8 mouse cellular contexts compared by ENCODE assay signal in genomic region chr11:33170489-33170888, GRCm38 (mm10). TPM values are rescaled to one million over a fixed set of nuclear protein-coding genes. Genes with fewer than 3 reads are reported as not detected.
DNase-seq lines count a peak whose midpoint lies in the region; ATAC-seq and TF ChIP-seq lines count a peak whose summit lies in the region.

No protein-coding gene starts in this region.

- H3K4me3 ChIP-seq in forebrain, postnatal 0 days (ENCODE audit: low read depth, low read length): no peak overlapping the region
- no peak overlapping the region for H3K4me3 ChIP-seq in forebrain, embryonic 16.5 days (replicated peaks; ENCODE audit: low read length)
- no peak overlapping the region for H3K4me3 ChIP-seq in stomach, postnatal 0 days (ENCODE audit: low read depth, low read length)

- H3K27ac ChIP-seq in forebrain, postnatal 0 days (ENCODE audit: low read depth, low read length): no peak overlapping the region
- no peak overlapping the region for H3K27ac ChIP-seq in forebrain, embryonic 16.5 days (ENCODE audit: low read length)
- H3K27ac ChIP-seq in stomach, postnatal 0 days (replicated peaks): no peak overlapping the region

- no peaks in the 10 kb centered on the region; the same call in 1 of the 2 replicates for H3K27me3 ChIP-seq in forebrain, postnatal 0 days (ENCODE audit: insufficient read depth, low read length)
- 0 out of 2 replicates have a peak, but pooled peaks cover 2% of the 10 kb centered on the region for H3K27me3 ChIP-seq in forebrain, embryonic 16.5 days (replicated peaks; ENCODE audit: control insufficient read depth, insufficient read depth, low read length)
- H3K27me3 ChIP-seq in stomach, postnatal 0 days (ENCODE audit: control insufficient read depth, insufficient read depth, low read length): no peaks in the 10 kb centered on the region

- peak; percentile 44 for DNase-seq in forebrain, postnatal 0 days
- DNase-seq in right cerebral cortex, adult 18-20 months: peak; percentile 25
- DNase-seq in right cerebral cortex, postnatal 36 days (ENCODE audit: low spot score in 2 of 2): no peak
- peak; percentile 51 for DNase-seq in cerebellum, adult 8-10 months
- peak; percentile 67 for DNase-seq in heart, postnatal 4 days
- DNase-seq in lung, postnatal 10 days: peak; percentile 65
- peak; percentile 56 for DNase-seq in stomach, postnatal 0 days (ENCODE audit: low spot score)

- no peak overlapping the region for H3K9ac ChIP-seq in forebrain, postnatal 0 days
- H3K9ac ChIP-seq in forebrain, embryonic 16.5 days (replicated peaks; ENCODE audit: low read depth, low read length): no peak overlapping the region
- no peak overlapping the region for H3K9ac ChIP-seq in stomach, postnatal 0 days (ENCODE audit: low read length)

- no peak for ATAC-seq in forebrain, postnatal 0 days
- no peak for ATAC-seq in forebrain, embryonic 16.5 days
- no peak for ATAC-seq in stomach, postnatal 0 days (ENCODE audit: low FRiP score, low TSS enrichment)

- no peaks in the 10 kb centered on the region for H3K36me3 ChIP-seq in forebrain, postnatal 0 days (ENCODE audit: insufficient read depth)
- H3K36me3 ChIP-seq in forebrain, embryonic 16.5 days (ENCODE audit: control insufficient read depth, insufficient read depth): no peaks in the 10 kb centered on the region
- no peaks in the 10 kb centered on the region for H3K36me3 ChIP-seq in stomach, postnatal 0 days (ENCODE audit: control insufficient read depth, insufficient read depth, low read length)

- peak; percentile 68 for TF ChIP-seq CTCF in forebrain, postnatal 0 days (IDR thresholded peaks at IDR 0.05; ENCODE audit: low read depth)
- peak; percentile 83 for TF ChIP-seq CTCF in stomach, postnatal 0 days (IDR thresholded peaks at IDR 0.05; ENCODE audit: low read depth)

- TF ChIP-seq EP300 in stomach, postnatal 0 days (optimal IDR thresholded peaks at IDR 0.05): no peak

- no peaks in the 10 kb centered on the region for H3K9me3 ChIP-seq in forebrain, postnatal 0 days (ENCODE audit: low read length)
- H3K9me3 ChIP-seq in forebrain, embryonic 16.5 days (ENCODE audit: control insufficient read depth, low read length): no peaks in the 10 kb centered on the region
- no peaks in the 10 kb centered on the region for H3K9me3 ChIP-seq in stomach, postnatal 0 days (ENCODE audit: control insufficient read depth, low read length)

- WGBS in forebrain, postnatal 0 days: 12% methylated on average over 9 of the region's 9 CpGs
- 12% methylated on average over 9 of the region's 9 CpGs for WGBS in forebrain, embryonic 16.5 days
- 13% methylated on average over 9 of the region's 9 CpGs for WGBS in stomach, postnatal 0 days

- H3K4me2 ChIP-seq in forebrain, postnatal 0 days (ENCODE audit: low read depth): no peak overlapping the region
- H3K4me2 ChIP-seq in forebrain, embryonic 16.5 days (ENCODE audit: low read length): no peak overlapping the region
- H3K4me2 ChIP-seq in stomach, postnatal 0 days (replicated peaks; ENCODE audit: low read depth): no peak overlapping the region

- H3K4me1 ChIP-seq in forebrain, postnatal 0 days (ENCODE audit: insufficient read depth): no peaks in the 10 kb centered on the region
- no peaks in the 10 kb centered on the region for H3K4me1 ChIP-seq in forebrain, embryonic 16.5 days (replicated peaks; ENCODE audit: control insufficient read depth, insufficient read depth, low read length)
- no peaks in the 10 kb centered on the region for H3K4me1 ChIP-seq in stomach, postnatal 0 days (replicated peaks; ENCODE audit: control insufficient read depth, insufficient read depth)

RNA-seq across cellular contexts. Expression of gene Npm1, which starts 7.5 kb away (rescaled TPM):
- 452 and 473 TPM in 2 replicates for total RNA-seq in forebrain, postnatal 0 days (2014; rRNA removed)
- 400 and 441 TPM in 2 replicates for polyA plus RNA-seq in forebrain, postnatal 0 days (2015; fragmentation: Nextera tagmentation; extraction: Ambion mirVana)
- 479 and 511 TPM in 2 replicates for polyA plus RNA-seq in forebrain, embryonic 16.5 days (2015; fragmentation: Nextera tagmentation; extraction: Ambion mirVana)
- total RNA-seq in heart, postnatal 4 days (2021): 100 to 1,000 TPM; 272 to 297 TPM
- polyA plus RNA-seq in stomach, postnatal 0 days (2015; fragmentation: Nextera tagmentation; extraction: Ambion mirVana): 343 and 356 TPM in 2 replicates

RNA-seq across cellular contexts. Expression of gene Fgf18, which starts 23.3 kb away (rescaled TPM):
- total RNA-seq in forebrain, postnatal 0 days (2014; rRNA removed): 5.9 and 8.1 TPM in 2 replicates
- polyA plus RNA-seq in forebrain, postnatal 0 days (2015; fragmentation: Nextera tagmentation; extraction: Ambion mirVana): 3.9 and 5.2 TPM in 2 replicates
- polyA plus RNA-seq in forebrain, embryonic 16.5 days (2015; fragmentation: Nextera tagmentation; extraction: Ambion mirVana): 3.8 and 4.3 TPM in 2 replicates
- 10 to 100 TPM; 11.1 to 14.1 TPM for total RNA-seq in heart, postnatal 4 days (2021)
- polyA plus RNA-seq in stomach, postnatal 0 days (2015; fragmentation: Nextera tagmentation; extraction: Ambion mirVana): 1.4 and 2.3 TPM in 2 replicates

RNA-seq across cellular contexts. Expression of gene Tlx3, which starts 32.9 kb away (rescaled TPM):
- total RNA-seq in forebrain, postnatal 0 days (2014; rRNA removed): not detected in 2 replicates
- polyA plus RNA-seq in forebrain, postnatal 0 days (2015; fragmentation: Nextera tagmentation; extraction: Ambion mirVana): not detected in 2 replicates
- polyA plus RNA-seq in forebrain, embryonic 16.5 days (2015; fragmentation: Nextera tagmentation; extraction: Ambion mirVana): not detected in 2 replicates
- total RNA-seq in heart, postnatal 4 days (2021): not detected
- not detected in 2 replicates for polyA plus RNA-seq in stomach, postnatal 0 days (2015; fragmentation: Nextera tagmentation; extraction: Ambion mirVana)

Comparison
In these comparisons a context has a peak if more than half of its experiments do, and no peak if none do; other contexts are left out.
1. DNase-seq: peak in forebrain, postnatal 0 days (single experiment), right cerebral cortex, adult 18-20 months (single experiment), cerebellum, adult 8-10 months (single experiment), heart, postnatal 4 days (single experiment), lung, postnatal 10 days (single experiment) and stomach, postnatal 0 days (single experiment); none in right cerebral cortex, postnatal 36 days (0 of 2).